Mouse (Mus musculus) small intestine, adult 2 months (tissue): ENCODE measurements around the gene Map3k1.

Experiments
- CTCF ChIP-seq: fragments of 200-500 bp; IDR thresholded peaks from 2 replicates; pipeline ENCODE4 v1.5.1; 2012; ENCODE audit warnings: low read depth, mild to moderate bottlenecking, control low read depth, inconsistent platforms, low read length, moderate library complexity, mixed read lengths; ENCODE audit not compliant: insufficient replicate concordance, insufficient read length; ENCODE audit errors: extremely low read depth
- POLR2A ChIP-seq: fragments of 200-500 bp; IDR thresholded peaks from 2 replicates; pipeline ENCODE4 v1.6.1; 2012; ENCODE audit warnings: low read depth, mild to moderate bottlenecking, control low read depth, inconsistent platforms, low read length, moderate library complexity

- TF ChIP-seq CTCF = no peak
- no peak for TF ChIP-seq POLR2A
Observed at GRCm38 (mm10) chr13:111762526-111762925, 46.3 kb downstream of the Map3k1 start.
